ENCODE assay signal across 18 mouse cellular contexts in genomic region chr8:108496101-108496500, GRCm38 (mm10).
DNase-seq lines count a peak whose midpoint lies in the region; ATAC-seq and TF ChIP-seq lines count a peak whose summit lies in the region.
"Had no signal": no experiment of that assay in that cellular context is flagged by ENCODE, and none has a peak within 500 bp of the region (broad histone marks: within the 10 kb centered on the region; RNA-seq: fewer than 3 reads in every experiment).

No protein-coding gene starts in this region.

- WGBS in heart, embryonic 10.5 days, result 84% methylated on average over 12 of the region's 12 CpGs
- WGBS in neural tube, embryonic 13.5 days, result 68% methylated on average over 12 of the region's 12 CpGs
- 62% methylated on average over 12 of the region's 12 CpGs for WGBS in hindbrain, embryonic 15.5 days
- WGBS in midbrain, postnatal 0 days, result 42% methylated on average over 12 of the region's 12 CpGs

- no peak overlapping the region for H3K27ac ChIP-seq in heart, embryonic 10.5 days
- H3K27ac ChIP-seq in neural tube, embryonic 13.5 days (replicated peaks), result peak overlapping the region; percentile 62
- peak overlapping the region; percentile 62 for H3K27ac ChIP-seq in hindbrain, embryonic 15.5 days (replicated peaks)
- peak overlapping the region; percentile 63 for H3K27ac ChIP-seq in midbrain, postnatal 0 days (ENCODE audit: low read depth, low read length)
- H3K27ac ChIP-seq: heart, embryonic 15.5 days; limb, embryonic 13.5 days; liver, embryonic 14.5 days had no signal

- H3K9ac ChIP-seq in neural tube, embryonic 13.5 days, result peak overlapping the region; percentile 9; the same call in 1 of the 2 replicates
- peak overlapping the region; percentile 29; the same call in 1 of the 2 replicates for H3K9ac ChIP-seq in hindbrain, embryonic 15.5 days
- 0 out of 2 replicates have a peak overlapping the region, but pooled peaks have one; percentile 19 for H3K9ac ChIP-seq in midbrain, postnatal 0 days (replicated peaks; ENCODE audit: low read length, poor library complexity, severe bottlenecking)
- H3K9ac ChIP-seq: heart, embryonic 15.5 days; limb, embryonic 13.5 days; liver, embryonic 14.5 days had no signal

- ATAC-seq in neural tube, embryonic 13.5 days (ENCODE audit: low read depth), result no peak
- ATAC-seq in hindbrain, embryonic 15.5 days (ENCODE audit: low FRiP score, low read depth), result 0 out of 2 replicates have a peak, but pooled peaks have one; percentile 27
- no peak for ATAC-seq in midbrain, postnatal 0 days (ENCODE audit: low FRiP score)
- no peak for ATAC-seq in megakaryocyte, adult 5-6 weeks (ENCODE audit: poor library complexity, severe bottlenecking)

- no peaks in the 10 kb centered on the region for H3K27me3 ChIP-seq in heart, embryonic 10.5 days (ENCODE audit: insufficient read depth, poor library complexity, severe bottlenecking)
- H3K27me3 ChIP-seq in neural tube, embryonic 13.5 days, result peaks cover 17% of the 10 kb centered on the region
- 0 out of 2 replicates have a peak, but pooled peaks cover 8% of the 10 kb centered on the region for H3K27me3 ChIP-seq in hindbrain, embryonic 15.5 days
- H3K27me3 ChIP-seq in midbrain, postnatal 0 days (ENCODE audit: insufficient read depth, low read length), result no peaks in the 10 kb centered on the region
- H3K27me3 ChIP-seq: heart, embryonic 15.5 days; limb, embryonic 13.5 days had no signal

- H3K36me3 ChIP-seq in heart, embryonic 10.5 days, result no peaks in the 10 kb centered on the region
- H3K36me3 ChIP-seq in neural tube, embryonic 13.5 days, result no peaks in the 10 kb centered on the region
- H3K36me3 ChIP-seq in hindbrain, embryonic 15.5 days, result no peaks in the 10 kb centered on the region
- no peaks in the 10 kb centered on the region for H3K36me3 ChIP-seq in midbrain, postnatal 0 days (ENCODE audit: insufficient read depth, low read length)
- H3K36me3 ChIP-seq: embryonic facial prominence, embryonic 10.5 days; heart, embryonic 15.5 days; limb, embryonic 13.5 days had no signal

- H3K9me3 ChIP-seq in heart, embryonic 10.5 days, result no peaks in the 10 kb centered on the region
- H3K9me3 ChIP-seq in neural tube, embryonic 13.5 days, result no peaks in the 10 kb centered on the region
- no peaks in the 10 kb centered on the region for H3K9me3 ChIP-seq in hindbrain, embryonic 15.5 days
- H3K9me3 ChIP-seq in midbrain, postnatal 0 days (ENCODE audit: low read length), result no peaks in the 10 kb centered on the region
- H3K9me3 ChIP-seq: embryonic facial prominence, embryonic 10.5 days; heart, embryonic 15.5 days; limb, embryonic 13.5 days had no signal

- no peak overlapping the region for H3K4me2 ChIP-seq in neural tube, embryonic 13.5 days
- H3K4me2 ChIP-seq in hindbrain, embryonic 15.5 days, result no peak overlapping the region
- peak overlapping the region; percentile 4; the same call in 1 of the 2 replicates for H3K4me2 ChIP-seq in midbrain, postnatal 0 days (ENCODE audit: low read depth, low read length, poor library complexity, severe bottlenecking)
- H3K4me2 ChIP-seq: heart, embryonic 15.5 days; limb, embryonic 13.5 days had no signal

- no peaks in the 10 kb centered on the region for H3K4me1 ChIP-seq in heart, embryonic 10.5 days
- H3K4me1 ChIP-seq in neural tube, embryonic 13.5 days (replicated peaks), result peaks cover 18% of the 10 kb centered on the region
- peaks cover 16% of the 10 kb centered on the region for H3K4me1 ChIP-seq in hindbrain, embryonic 15.5 days (replicated peaks)
- peaks cover 10% of the 10 kb centered on the region for H3K4me1 ChIP-seq in midbrain, postnatal 0 days (ENCODE audit: insufficient read depth, low read length)
- H3K4me1 ChIP-seq: heart, embryonic 15.5 days had no signal

- H3K4me3 ChIP-seq in heart, embryonic 10.5 days, result no peak overlapping the region
- H3K4me3 ChIP-seq in neural tube, embryonic 13.5 days, result no peak overlapping the region
- H3K4me3 ChIP-seq in hindbrain, embryonic 15.5 days, result no peak overlapping the region
- H3K4me3 ChIP-seq in midbrain, postnatal 0 days (ENCODE audit: low read depth, low read length), result no peak overlapping the region
- H3K4me3 ChIP-seq: embryonic facial prominence, embryonic 10.5 days; heart, embryonic 15.5 days; limb, embryonic 13.5 days had no signal

- peak; percentile 18 for DNase-seq in heart, adult 11 months
- no peak for DNase-seq in heart, embryonic 10.5 days (ENCODE audit: low spot score)
- no peak for DNase-seq in neural tube, embryonic 10.5 days (ENCODE audit: extremely low spot score, low spot score)
- no peak for DNase-seq in midbrain, postnatal 0 days (ENCODE audit: low spot score)
- DNase-seq in urinary bladder, postnatal 14 days (ENCODE audit: low spot score), result no peak
- DNase-seq: adrenal gland, adult 8-10 months; cerebellum, adult 2 months; kidney, adult 2 months; kidney, postnatal 25 days; layer of hippocampus, adult 9-11 months; lung, postnatal 4 days had no signal

- no peak for TF ChIP-seq CTCF in midbrain, postnatal 0 days (IDR thresholded peaks at IDR 0.05)
